Mouse (Mus musculus): ENCODE measurements around the gene H2-T23.

Gene H2-T23

GRCm38 (mm10) chr17:36028879-36029619 is 3.6 kb downstream of the H2-T23 start:
- ChIA-PET POLR2A (no interaction called here), CTCF (no interaction called here)

- CTCF ChIA-PET, result no interaction called here
- POLR2A ChIA-PET, result no interaction called here
Observed at GRCm38 (mm10) chr17:36027663-36028062, 5.0 kb downstream of the H2-T23 start.

GRCm38 (mm10) chr17:36025901-36026300 is 6.8 kb downstream of the H2-T23 start:
- ChIA-PET CTCF (interaction anchor here in 1 of 4 experiments (0.8 kb wide), 1 partner anchor 32 kb away, joined by 3 read pairs; no protein-coding TSS in a partner anchor), POLR2A (no interaction called here)

GRCm38 (mm10) chr17:36025197-36025596 is 7.5 kb downstream of the H2-T23 start:
- CTCF ChIA-PET, result interaction anchor here in 1 of 4 experiments (0.8 kb wide), 1 partner anchor 31 kb away, joined by 3 read pairs; no protein-coding TSS in a partner anchor
- POLR2A ChIA-PET, result interaction anchor here in 1 of 4 experiments (1.0 kb wide), 1 partner anchor 107 kb away, joined by 4 read pairs; no protein-coding TSS in a partner anchor

- ChIA-PET CTCF (interaction anchor here in 1 of 4 experiments (0.5 kb wide), 1 partner anchor 31 kb away, joined by 3 read pairs; no protein-coding TSS in a partner anchor), POLR2A (no interaction called here)
Observed at GRCm38 (mm10) chr17:36023710-36024654, 8.7 kb downstream of the H2-T23 start.

DNA sequence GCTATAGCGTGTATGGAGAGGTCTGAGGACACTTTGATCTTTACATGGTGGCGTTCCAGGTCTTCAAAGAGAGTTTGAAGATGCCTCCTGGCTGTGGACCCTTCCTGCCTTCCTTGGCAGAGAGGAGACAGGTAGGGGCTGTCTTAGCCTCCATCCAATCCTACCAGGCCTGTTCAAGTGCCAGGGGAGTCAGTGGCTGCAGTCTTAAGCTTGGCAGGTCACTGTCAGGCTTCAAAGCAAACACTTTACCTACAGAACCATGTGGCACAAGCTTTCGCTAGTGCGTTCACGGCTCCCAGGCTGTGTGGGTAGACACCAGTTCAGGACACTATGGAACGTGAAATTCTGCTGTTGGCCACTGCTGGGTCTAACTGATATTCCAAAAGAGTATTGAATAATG is 9.7 kb downstream of the H2-T23 start:
- POLR2A ChIA-PET, result no interaction called here
- CTCF ChIA-PET, result interaction anchor here in 1 of 4 experiments (0.5 kb wide), 1 partner anchor 30 kb away, joined by 3 read pairs; no protein-coding TSS in a partner anchor

GRCm38 (mm10) chr17:36022098-36022497 is 10.6 kb downstream of the H2-T23 start:
- CTCF ChIA-PET, result no interaction called here

GRCm38 (mm10) chr17:36021309-36021708 is 11.3 kb downstream of the H2-T23 start:
- CTCF ChIA-PET, result interaction anchor here in 3 of 4 experiments (0.9 to 2.3 kb wide), 9 partner anchors 10 to 93 kb away, joined by 3 to 10 read pairs (median 4); no protein-coding TSS in a partner anchor

More at GRCm38 (mm10) chr17:36022098-36022497, 10.6 kb downstream of the H2-T23 start:
- POLR2A ChIA-PET, result no interaction called here

DNA sequence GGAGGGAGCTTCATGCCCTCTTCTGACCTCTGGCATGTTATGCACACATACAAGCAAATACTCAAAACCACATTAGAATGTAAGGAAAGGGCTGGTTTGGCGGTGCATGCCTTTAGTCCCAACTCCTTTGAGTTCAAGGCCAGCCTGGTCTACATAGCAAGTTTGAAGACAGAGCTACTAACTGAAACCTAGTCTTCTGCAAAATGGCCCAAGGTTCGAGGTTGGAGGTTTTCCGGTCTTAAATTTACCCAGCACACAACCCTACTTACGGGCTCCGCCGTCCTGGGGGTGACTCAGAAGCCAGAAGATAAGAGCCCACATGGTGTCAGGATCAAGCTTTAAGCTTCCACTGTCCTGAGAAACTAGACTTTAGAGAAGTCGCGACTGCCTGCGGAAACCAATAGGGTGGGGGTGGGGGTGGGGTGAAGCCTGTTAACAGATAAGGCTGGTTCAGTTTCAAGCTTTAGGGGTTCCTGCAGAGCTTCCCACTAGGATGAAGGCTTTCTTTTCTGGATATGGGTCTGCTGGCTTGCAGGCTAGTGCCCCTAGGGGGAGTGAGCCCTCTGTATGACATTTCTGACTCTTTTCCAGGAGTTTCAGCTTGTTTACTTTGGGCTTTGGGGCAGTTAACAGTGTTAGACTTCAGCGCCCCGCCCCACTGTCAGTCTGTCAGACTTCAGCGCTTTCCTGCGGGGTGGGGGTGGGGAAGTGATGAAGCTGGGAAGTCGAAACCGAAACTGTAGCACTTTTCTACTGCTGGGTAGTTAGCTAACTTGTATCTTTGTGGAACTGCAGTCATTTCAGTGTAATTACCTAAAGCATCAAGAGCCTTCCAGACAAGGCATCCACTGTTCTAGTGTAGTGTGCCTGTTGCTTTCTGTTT is 12.2 kb downstream of the H2-T23 start, which contains the start of gene H2-T24:
TSS of gene H2-T24 (minus strand) at position 370 of the 883 bp plus-strand sequence.
- ChIA-PET CTCF (interaction anchor here (0.5 to 2.3 kb wide), 16 partner anchors 11 to 385 kb away, joined by 3 to 10 read pairs (median 3); no protein-coding TSS in a partner anchor), POLR2A (interaction anchor here in 2 of 4 experiments (0.6 to 2.6 kb wide), 20 partner anchors 11 to 329 kb away, joined by 3 to 15 read pairs (median 4); no protein-coding TSS in a partner anchor)

More at GRCm38 (mm10) chr17:36021309-36021708, 11.3 kb downstream of the H2-T23 start:
- POLR2A ChIA-PET, result interaction anchor here in 2 of 4 experiments (0.9 to 2.6 kb wide), 10 partner anchors 10 to 103 kb away, joined by 3 to 15 read pairs (median 4); no protein-coding TSS in a partner anchor

GRCm38 (mm10) chr17:36019519-36019918 is 13.1 kb downstream of the H2-T23 start:
- ChIA-PET POLR2A (interaction anchor here in 2 of 4 experiments (0.6 to 2.6 kb wide), 8 partner anchors 14 to 35 kb away, joined by 3 to 15 read pairs (median 4); no protein-coding TSS in a partner anchor), CTCF (interaction anchor here in 2 of 4 experiments (0.7 to 2.3 kb wide), 6 partner anchors 15 to 80 kb away, joined by 3 to 8 read pairs (median 6); no protein-coding TSS in a partner anchor)

GRCm38 (mm10) chr17:36018979-36019378 is 13.7 kb downstream of the H2-T23 start:
- ChIA-PET POLR2A (interaction anchor here in 1 of 4 experiments (2.3 to 2.6 kb wide), 2 partner anchors 14 to 16 kb away, joined by 10 to 15 read pairs; no protein-coding TSS in a partner anchor), CTCF (interaction anchor here in 2 of 4 experiments (0.7 to 2.3 kb wide), 3 partner anchors 22 to 42 kb away, joined by 4 to 8 read pairs (median 8); no protein-coding TSS in a partner anchor)

DNA sequence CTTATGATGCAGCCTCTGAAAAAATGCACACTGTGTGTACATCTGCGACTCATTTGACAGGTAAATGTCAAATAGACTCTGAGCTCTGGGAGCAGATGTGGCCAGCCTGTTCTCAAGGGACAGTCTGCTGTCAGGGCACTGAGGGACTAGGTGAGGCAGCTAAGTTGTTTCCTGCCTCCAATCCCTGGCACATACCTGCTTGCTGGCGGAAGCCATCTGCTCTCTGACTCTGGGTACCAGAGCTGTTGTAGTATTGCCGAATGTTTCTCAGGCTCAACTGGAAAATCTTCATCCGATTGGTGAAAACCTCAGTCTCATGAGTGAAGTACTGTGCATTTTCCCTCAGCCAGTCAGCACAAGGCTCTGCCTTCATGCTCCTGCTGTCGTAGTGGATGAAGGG is 15.6 kb downstream of the H2-T23 start:
- CTCF ChIA-PET, result interaction anchor here in 1 of 4 experiments (0.6 to 2.3 kb wide), 5 partner anchors 16 to 876 kb away, joined by 3 to 7 read pairs (median 4); no protein-coding TSS in a partner anchor
- POLR2A ChIA-PET, result interaction anchor here in 2 of 4 experiments (1.2 to 4.2 kb wide), 2 partner anchors 13 to 14 kb away, joined by 5 to 29 read pairs; no protein-coding TSS in a partner anchor

DNA sequence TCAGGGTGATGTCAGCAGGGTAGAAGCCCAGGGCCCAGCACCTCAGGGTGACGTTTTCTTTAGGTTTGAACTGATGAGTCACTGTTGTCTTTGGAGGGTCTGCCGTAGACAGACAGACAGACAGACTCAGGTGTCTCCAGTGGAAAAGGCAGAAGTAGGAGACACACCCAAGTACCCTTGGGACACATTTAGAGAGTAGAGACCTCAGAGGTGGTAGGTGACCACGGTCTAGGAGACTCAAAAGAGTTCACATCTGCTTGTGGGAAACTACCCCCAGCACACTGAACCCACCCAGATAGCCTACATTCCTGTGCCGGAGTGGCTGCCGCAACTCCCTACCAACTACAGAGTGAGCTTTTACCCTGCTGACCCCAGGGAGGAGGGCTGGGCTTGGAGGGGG is 17.7 kb downstream of the H2-T23 start:
- ChIA-PET CTCF (interaction anchor here in 1 of 4 experiments (0.5 to 2.4 kb wide), 3 partner anchors 9 to 145 kb away, joined by 3 to 8 read pairs (median 5); no protein-coding TSS in a partner anchor), POLR2A (interaction anchor here in 2 of 4 experiments (2.8 to 4.2 kb wide), 2 partner anchors 9 to 11 kb away, joined by 10 to 29 read pairs; no protein-coding TSS in a partner anchor)

GRCm38 (mm10) chr17:36004409-36004808 is 28.2 kb downstream of the H2-T23 start:
- POLR2A ChIA-PET, result interaction anchor here (0.6 to 5.1 kb wide), 10 partner anchors 12 to 171 kb away, joined by 3 to 29 read pairs (median 4); partner anchors contain the start of gene H2-T24 (in 1 of the 4)

DNA sequence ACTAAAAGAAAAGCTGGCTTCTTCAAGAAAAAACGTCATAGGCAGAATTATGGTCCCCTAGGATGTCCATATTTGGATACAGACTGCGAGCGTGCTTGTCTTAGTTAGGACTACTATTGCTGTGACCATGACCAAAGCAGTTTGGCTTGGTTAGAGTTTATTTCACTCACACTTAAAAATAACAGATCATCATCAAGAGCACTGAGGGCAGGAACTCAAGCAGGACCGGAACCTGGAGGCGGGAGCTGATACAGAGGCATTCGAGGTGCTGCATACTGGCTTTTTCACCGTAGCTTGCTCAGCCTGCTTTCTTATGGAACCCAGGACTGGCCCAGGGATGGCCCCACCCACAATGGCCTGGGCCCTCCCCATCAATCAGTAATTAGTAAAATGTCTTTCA is 29.3 kb downstream of the H2-T23 start:
- POLR2A ChIA-PET, result interaction anchor here in 3 of 4 experiments (0.7 to 5.1 kb wide), 11 partner anchors 10 to 170 kb away, joined by 3 to 29 read pairs (median 5); partner anchors contain the start of genes H2-T24 (in 2 of the 3) and Nrm (in 1 of the 3)

More at GRCm38 (mm10) chr17:36004409-36004808, 28.2 kb downstream of the H2-T23 start:
- CTCF ChIA-PET, result interaction anchor here in 3 of 4 experiments (0.6 to 1.9 kb wide), 6 partner anchors 8 to 749 kb away, joined by 3 to 9 read pairs (median 6); partner anchors contain the start of gene H2-T23 (in 1 of the 3)

DNA sequence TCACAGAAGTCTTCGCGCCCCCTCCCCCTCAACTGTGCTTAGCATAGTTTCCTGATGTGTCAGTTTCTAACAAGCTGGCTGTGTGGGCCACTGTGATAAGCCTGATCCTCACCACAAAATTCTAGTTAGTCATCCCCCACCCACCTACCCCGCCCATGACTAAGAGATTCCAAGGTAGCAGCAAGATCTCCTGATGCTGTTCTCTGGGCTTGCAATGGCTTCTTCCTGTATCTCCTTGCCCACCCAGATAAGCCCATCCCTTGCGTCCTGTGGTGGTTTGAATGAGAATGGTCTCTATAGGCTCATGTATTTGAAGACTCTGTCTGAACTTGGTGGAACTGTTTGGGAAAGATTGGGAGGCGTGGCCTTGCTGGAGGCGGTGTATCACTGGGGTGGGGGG is 30.7 kb downstream of the H2-T23 start:
- POLR2A ChIA-PET, result interaction anchor here in 2 of 4 experiments (0.8 to 5.1 kb wide), 9 partner anchors 8 to 92 kb away, joined by 3 to 29 read pairs (median 6); partner anchors contain the start of genes H2-T24 (in 1 of the 2), Mrps18b (in 1 of the 2) and Ppp1r10 (in 1 of the 2)
- CTCF ChIA-PET, result interaction anchor here in 1 of 4 experiments (1.3 kb wide), 1 partner anchor 8 kb away, joined by 5 read pairs; no protein-coding TSS in a partner anchor

More for the DNA sequence above, 29.3 kb downstream of the H2-T23 start:
- CTCF ChIA-PET, result interaction anchor here in 1 of 4 experiments (0.8 to 1.9 kb wide), 4 partner anchors 9 to 58 kb away, joined by 3 to 9 read pairs (median 4); partner anchors contain the start of genes H2-T23 and H2-T24

Data from embryonic stem cell, embryonic (primary cell).